Mouse (Mus musculus) adrenal gland, postnatal 36 days (tissue): ENCODE data around the gene Acot11. TPM values are rescaled to one million over a fixed set of nuclear protein-coding genes. Genes with fewer than 3 reads are reported as not detected.
"Not testable (repeated sequence)": the region's sequence is repeated elsewhere in the genome, so short reads cannot be mapped to it uniquely, and the experiment has no call there.

ENCODE experiments used
- DNase-seq, 2 experiments: peaks; one replicate each; pipeline ENCODE4 v3.0.0; 2021; ENCODE audit warnings: mixed read lengths in 1 of 2
- total RNA-seq, 2 experiments: library from RNA; stranded (reverse); gene quantifications; 2 replicates each; pipeline ENCODE4 v1.2.3; 2021

The Acot11 gene
- total RNA-seq, 2 experiments from 2014 or later: 49.5 to 60.7 TPM

GRCm38 (mm10) chr4:106811162-106811561 lies 6.4 kb upstream of the Acot11 start:
- no peak for DNase-seq

- DNase-seq: no peak
Measured at GRCm38 (mm10) chr4:106810039-106810438, 5.2 kb upstream of the Acot11 start.

- no peak for DNase-seq
Measured at GRCm38 (mm10) chr4:106807287-106807686, 2.5 kb upstream of the Acot11 start.

- DNase-seq: no peak
Measured at GRCm38 (mm10) chr4:106805890-106806289, 1.1 kb upstream of the Acot11 start.

- DNase-seq: peak in 1 of 2 experiments; percentile 23
Measured at GRCm38 (mm10) chr4:106804201-106804909, 443 bp downstream of the Acot11 start.

GRCm38 (mm10) chr4:106803781-106804180 lies 1.0 kb downstream of the Acot11 start:
- peak in 1 of 2 experiments; percentile 21 for DNase-seq

- DNase-seq: peak; percentile 77 to 83
Measured at GRCm38 (mm10) chr4:106799772-106800336, 4.9 kb downstream of the Acot11 start.

- DNase-seq: peak; percentile 22 to 39
Measured at GRCm38 (mm10) chr4:106798908-106799546, 5.8 kb downstream of the Acot11 start.

GRCm38 (mm10) chr4:106795289-106795688 lies 9.5 kb downstream of the Acot11 start:
- DNase-seq: no peak

GRCm38 (mm10) chr4:106794247-106794646 lies 10.6 kb downstream of the Acot11 start:
- DNase-seq: no peak

GRCm38 (mm10) chr4:106793826-106794225 lies 11.0 kb downstream of the Acot11 start:
- DNase-seq: not testable (repeated sequence)

GRCm38 (mm10) chr4:106792276-106792675 lies 12.5 kb downstream of the Acot11 start:
- DNase-seq: no peak

- DNase-seq: no peak
Measured at GRCm38 (mm10) chr4:106790938-106791337, 13.9 kb downstream of the Acot11 start.

GRCm38 (mm10) chr4:106790218-106790617 lies 14.6 kb downstream of the Acot11 start:
- not testable (repeated sequence) for DNase-seq

GRCm38 (mm10) chr4:106789705-106790104 lies 15.1 kb downstream of the Acot11 start:
- no peak for DNase-seq

- peak in 1 of 2 experiments; percentile 27 for DNase-seq
Measured at GRCm38 (mm10) chr4:106788627-106789026, 16.2 kb downstream of the Acot11 start.

GRCm38 (mm10) chr4:106787830-106788229 lies 17.0 kb downstream of the Acot11 start:
- peak; percentile 41 to 67 for DNase-seq

GRCm38 (mm10) chr4:106785753-106786540 lies 18.9 kb downstream of the Acot11 start:
- peak in 1 of 2 experiments; percentile 19 for DNase-seq

GRCm38 (mm10) chr4:106785345-106785744 lies 19.5 kb downstream of the Acot11 start:
- DNase-seq: no peak

GRCm38 (mm10) chr4:106784806-106785205 lies 20.0 kb downstream of the Acot11 start:
- no peak for DNase-seq

- DNase-seq: no peak
Measured at GRCm38 (mm10) chr4:106783137-106783536, 21.7 kb downstream of the Acot11 start.

GRCm38 (mm10) chr4:106780045-106780444 lies 24.8 kb downstream of the Acot11 start:
- DNase-seq: no peak
